Mouse (Mus musculus): ENCODE measurements around the gene Alkbh5. TPM values are rescaled to one million over a fixed set of nuclear protein-coding genes. Genes with fewer than 3 reads are reported as not detected.

Alkbh5 gene
- polyA plus RNA-seq (2015; fragmentation: Nextera tagmentation; extraction: Ambion mirVana), result 31.8 and 38.0 TPM in 2 replicates

- Histone ChIP-seq H3K27me3 (no peaks in the 10 kb centered on the region), H3K9me3 (no peaks in the 10 kb centered on the region), H3K27ac (peak within 1 kb of the TSS; percentile 100), H3K4me3 (peak within 1 kb of the TSS; percentile 89), H3K4me1 (peaks cover 27% of the 10 kb centered on the region), H3K36me3 (no peaks in the 10 kb centered on the region), H3K9ac (peak within 1 kb of the TSS; percentile 93), H3K4me2 (peak within 1 kb of the TSS; percentile 86)
- 16% methylated on average over 9 of the region's 9 CpGs for WGBS
- no peak for ATAC-seq (ENCODE audit: borderline replicate concordance, extremely low read depth, low FRiP score, low TSS enrichment)
Observed at GRCm38 (mm10) chr11:60536180-60536858, at the start of gene Alkbh5. Alkbh5 (plus strand) TSS chr11:60536381.

- 82% methylated on average over 5 of the region's 5 CpGs for WGBS
- no peak for ATAC-seq (ENCODE audit: borderline replicate concordance, extremely low read depth, low FRiP score, low TSS enrichment)
- Histone ChIP-seq H3K27me3 (peaks cover 7% of the 10 kb centered on the region; the same call in 1 of the 2 replicates), H3K4me1 (0 out of 2 replicates have a peak, but pooled peaks cover 5% of the 10 kb centered on the region), H3K27ac (no peak overlapping the region), H3K36me3 (no peaks in the 10 kb centered on the region), H3K9me3 (no peaks in the 10 kb centered on the region), H3K4me3 (no peak overlapping the region), H3K4me2 (no peak overlapping the region), H3K9ac (no peak overlapping the region)
Observed at GRCm38 (mm10) chr11:60492726-60493125, 43.5 kb upstream of the Alkbh5 start.

GRCm38 (mm10) chr11:60495692-60496091 lies 40.5 kb upstream of the Alkbh5 start:
- Histone ChIP-seq H3K9me3 (no peaks in the 10 kb centered on the region), H3K9ac (no peak overlapping the region), H3K4me3 (no peak overlapping the region), H3K27ac (no peak overlapping the region), H3K4me1 (0 out of 2 replicates have a peak, but pooled peaks cover 5% of the 10 kb centered on the region), H3K27me3 (peaks cover 7% of the 10 kb centered on the region; the same call in 1 of the 2 replicates), H3K36me3 (no peaks in the 10 kb centered on the region), H3K4me2 (no peak overlapping the region)
- WGBS, result 58% methylated on average over 2 of the region's 2 CpGs
- ATAC-seq (ENCODE audit: borderline replicate concordance, extremely low read depth, low FRiP score, low TSS enrichment), result no peak

GRCm38 (mm10) chr11:60507281-60507680 lies 28.9 kb upstream of the Alkbh5 start:
- ATAC-seq (ENCODE audit: borderline replicate concordance, extremely low read depth, low FRiP score, low TSS enrichment), result no peak
- Histone ChIP-seq H3K4me2 (no peak overlapping the region), H3K36me3 (no peaks in the 10 kb centered on the region), H3K4me3 (no peak overlapping the region), H3K27ac (no peak overlapping the region), H3K4me1 (peaks cover 6% of the 10 kb centered on the region), H3K9me3 (no peaks in the 10 kb centered on the region), H3K9ac (no peak overlapping the region), H3K27me3 (peaks cover 25% of the 10 kb centered on the region; the same call in 1 of the 2 replicates)
- WGBS, result 75% methylated on average over 13 of the region's 13 CpGs

- 4% methylated on average over 11 of the region's 11 CpGs for WGBS
- no peak overlapping the region for H3K9ac ChIP-seq
Observed at GRCm38 (mm10) chr11:60508950-60509349, 27.2 kb upstream of the Alkbh5 start.

GRCm38 (mm10) chr11:60509500-60509899 lies 26.7 kb upstream of the Alkbh5 start:
- 2% methylated on average over 25 of the region's 25 CpGs for WGBS
- ATAC-seq (ENCODE audit: borderline replicate concordance, extremely low read depth, low FRiP score, low TSS enrichment), result no peak
- peak overlapping the region; percentile 20; the same call in 1 of the 2 replicates for H3K9ac ChIP-seq

More at GRCm38 (mm10) chr11:60508950-60509349, 27.2 kb upstream of the Alkbh5 start:
- no peaks in the 10 kb centered on the region for H3K36me3 ChIP-seq
- no peaks in the 10 kb centered on the region for H3K9me3 ChIP-seq
- ATAC-seq (ENCODE audit: borderline replicate concordance, extremely low read depth, low FRiP score, low TSS enrichment), result no peak
- peak overlapping the region; percentile 62 for H3K4me2 ChIP-seq
- H3K27ac ChIP-seq, result no peak overlapping the region
- peaks cover 6% of the 10 kb centered on the region for H3K4me1 ChIP-seq
- peak overlapping the region; percentile 34 for H3K4me3 ChIP-seq
- peaks cover 25% of the 10 kb centered on the region; the same call in 1 of the 2 replicates for H3K27me3 ChIP-seq

GRCm38 (mm10) chr11:60511893-60512292 lies 24.3 kb upstream of the Alkbh5 start:
- no peak overlapping the region for H3K27ac ChIP-seq
- no peak overlapping the region for H3K9ac ChIP-seq
- ATAC-seq (ENCODE audit: borderline replicate concordance, extremely low read depth, low FRiP score, low TSS enrichment), result no peak
- no peak overlapping the region for H3K4me3 ChIP-seq
- H3K27me3 ChIP-seq, result peaks cover 25% of the 10 kb centered on the region; the same call in 1 of the 2 replicates
- no peaks in the 10 kb centered on the region for H3K9me3 ChIP-seq
- no peaks in the 10 kb centered on the region for H3K36me3 ChIP-seq
- H3K4me1 ChIP-seq, result peaks cover 6% of the 10 kb centered on the region
- 62% methylated on average over 1 of the region's 1 CpGs for WGBS
- no peak overlapping the region for H3K4me2 ChIP-seq

More at GRCm38 (mm10) chr11:60509500-60509899, 26.7 kb upstream of the Alkbh5 start:
- H3K4me2 ChIP-seq, result peak overlapping the region; percentile 62
- H3K27ac ChIP-seq, result no peak overlapping the region
- H3K27me3 ChIP-seq, result peaks cover 25% of the 10 kb centered on the region; the same call in 1 of the 2 replicates
- H3K4me3 ChIP-seq, result peak overlapping the region; percentile 34
- H3K9me3 ChIP-seq, result no peaks in the 10 kb centered on the region
- peaks cover 6% of the 10 kb centered on the region for H3K4me1 ChIP-seq
- no peaks in the 10 kb centered on the region for H3K36me3 ChIP-seq

- Histone ChIP-seq H3K9ac (no peak overlapping the region), H3K4me2 (no peak overlapping the region), H3K27ac (no peak overlapping the region), H3K4me3 (no peak overlapping the region), H3K9me3 (no peaks in the 10 kb centered on the region), H3K36me3 (no peaks in the 10 kb centered on the region), H3K4me1 (peaks cover 6% of the 10 kb centered on the region), H3K27me3 (peaks cover 25% of the 10 kb centered on the region; the same call in 1 of the 2 replicates)
- no peak for ATAC-seq (ENCODE audit: borderline replicate concordance, extremely low read depth, low FRiP score, low TSS enrichment)
- 67% methylated on average over 2 of the region's 2 CpGs for WGBS
Observed at GRCm38 (mm10) chr11:60512520-60512919, 23.7 kb upstream of the Alkbh5 start.

- Histone ChIP-seq H3K27ac (0 out of 2 replicates have a peak overlapping the region, but pooled peaks have one; percentile 16), H3K4me2 (no peak overlapping the region), H3K27me3 (peaks cover 8% of the 10 kb centered on the region; the same call in 1 of the 2 replicates), H3K9me3 (no peaks in the 10 kb centered on the region), H3K36me3 (no peaks in the 10 kb centered on the region), H3K4me3 (no peak overlapping the region), H3K4me1 (no peaks in the 10 kb centered on the region), H3K9ac (no peak overlapping the region)
- peak; percentile 35; the same call in 1 of the 2 replicates for ATAC-seq (ENCODE audit: borderline replicate concordance, extremely low read depth, low FRiP score, low TSS enrichment)
- 47% methylated on average over 2 of the region's 2 CpGs for WGBS
Observed at GRCm38 (mm10) chr11:60514941-60515340, 21.2 kb upstream of the Alkbh5 start.

- Histone ChIP-seq H3K9me3 (no peaks in the 10 kb centered on the region), H3K27me3 (no peaks in the 10 kb centered on the region), H3K9ac (no peak overlapping the region), H3K4me3 (no peak overlapping the region), H3K4me2 (no peak overlapping the region), H3K27ac (no peak overlapping the region), H3K36me3 (no peaks in the 10 kb centered on the region), H3K4me1 (no peaks in the 10 kb centered on the region)
- 72% methylated on average over 4 of the region's 4 CpGs for WGBS
- ATAC-seq (ENCODE audit: borderline replicate concordance, extremely low read depth, low FRiP score, low TSS enrichment), result no peak
Observed at GRCm38 (mm10) chr11:60518305-60518704, 17.9 kb upstream of the Alkbh5 start.

- ATAC-seq (ENCODE audit: borderline replicate concordance, extremely low read depth, low FRiP score, low TSS enrichment), result no peak
- no peak overlapping the region for H3K4me3 ChIP-seq
- H3K9me3 ChIP-seq, result no peaks in the 10 kb centered on the region
- H3K9ac ChIP-seq, result no peak overlapping the region
- WGBS, result 66% methylated on average over 5 of the region's 5 CpGs
- H3K4me2 ChIP-seq, result no peak overlapping the region
- H3K27ac ChIP-seq, result no peak overlapping the region
- H3K4me1 ChIP-seq, result no peaks in the 10 kb centered on the region
- no peaks in the 10 kb centered on the region for H3K27me3 ChIP-seq
- H3K36me3 ChIP-seq, result no peaks in the 10 kb centered on the region
Observed at GRCm38 (mm10) chr11:60522027-60522426, 14.2 kb upstream of the Alkbh5 start.

- Histone ChIP-seq H3K4me2 (no peak overlapping the region), H3K9me3 (no peaks in the 10 kb centered on the region), H3K27ac (no peak overlapping the region), H3K27me3 (no peaks in the 10 kb centered on the region), H3K36me3 (no peaks in the 10 kb centered on the region), H3K4me1 (no peaks in the 10 kb centered on the region), H3K9ac (no peak overlapping the region), H3K4me3 (no peak overlapping the region)
- 75% methylated on average over 6 of the region's 6 CpGs for WGBS
- no peak for ATAC-seq (ENCODE audit: borderline replicate concordance, extremely low read depth, low FRiP score, low TSS enrichment)
Observed at GRCm38 (mm10) chr11:60522661-60523365, 13.4 kb upstream of the Alkbh5 start.

Measured in lung, embryonic 15.5 days (tissue).